Mouse (Mus musculus) thymus, adult 2 months (tissue): ENCODE measurements around the gene Slc6a9.

Experiments
- CTCF ChIP-seq: fragments of 200-500 bp; IDR thresholded peaks from 2 replicates; pipeline ENCODE4 v1.5.1; 2012; ENCODE audit warnings: mild to moderate bottlenecking, control low read depth, low read length, moderate library complexity, borderline replicate concordance; ENCODE audit not compliant: control insufficient read depth, poor library complexity, insufficient read depth; ENCODE audit errors: extremely low read depth
- POLR2A ChIP-seq: fragments of 200-500 bp; IDR thresholded peaks from 2 replicates; pipeline ENCODE4 v1.6.1; 2012; ENCODE audit warnings: mild to moderate bottlenecking, low read length, control low read depth, moderate library complexity; ENCODE audit not compliant: control insufficient read depth, poor library complexity, insufficient read depth; ENCODE audit errors: extremely low read depth

DNA sequence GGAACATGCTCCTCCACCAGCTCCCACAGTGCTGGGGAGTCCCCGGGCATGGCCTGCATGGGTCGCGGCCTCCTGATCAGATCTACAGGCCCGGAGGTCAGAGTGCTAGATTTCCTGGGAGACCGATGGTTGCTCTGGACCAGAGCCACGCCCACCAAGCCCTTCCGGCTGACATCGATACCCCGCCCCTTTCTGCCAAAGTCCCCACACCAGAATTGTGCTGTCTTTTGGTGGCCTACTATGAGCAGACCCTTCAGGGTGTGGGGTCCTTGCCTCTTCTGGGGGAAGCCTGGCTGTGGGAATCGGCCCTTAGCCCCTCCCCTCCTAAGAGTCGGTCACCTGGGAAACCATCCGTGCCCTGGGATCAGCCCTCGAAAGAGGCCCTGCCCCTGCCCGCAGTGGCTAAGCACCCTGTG is 38.2 kb downstream of the Slc6a9 start, which contains the start of gene Ccdc24:
- TF ChIP-seq POLR2A (no peak), CTCF (no peak)
